Mouse (Mus musculus): ENCODE data around the gene Gm12830.

The Gm12830 gene

GRCm38 (mm10) chr4:114821567-114822192, at the start of gene Gm12830:
Gene Gm12830 (plus strand): TSS chr4:114821722.
- DNase-seq (ENCODE audit: low read depth, low spot score): peak; percentile 68

GRCm38 (mm10) chr4:114773316-114773715, 48.2 kb upstream of the Gm12830 start:
- no peak for DNase-seq (ENCODE audit: low read depth, low spot score)

GRCm38 (mm10) chr4:114777625-114778202, 43.8 kb upstream of the Gm12830 start:
- DNase-seq (ENCODE audit: low read depth, low spot score): no peak

GRCm38 (mm10) chr4:114778716-114779474, 42.6 kb upstream of the Gm12830 start:
- no peak for DNase-seq (ENCODE audit: low read depth, low spot score)

- no peak for DNase-seq (ENCODE audit: low read depth, low spot score)
These were observed 42.1 kb upstream of the Gm12830 start for GRCm38 (mm10) chr4:114779475-114779757.

- no peak for DNase-seq (ENCODE audit: low read depth, low spot score)
These were observed 41.6 kb upstream of the Gm12830 start for GRCm38 (mm10) chr4:114779758-114780546.

GRCm38 (mm10) chr4:114782851-114783250, 38.7 kb upstream of the Gm12830 start:
- no peak for DNase-seq (ENCODE audit: low read depth, low spot score)

GRCm38 (mm10) chr4:114784735-114785134, 36.8 kb upstream of the Gm12830 start:
- no peak for DNase-seq (ENCODE audit: low read depth, low spot score)

GRCm38 (mm10) chr4:114788856-114789255, 32.7 kb upstream of the Gm12830 start:
- no peak for DNase-seq (ENCODE audit: low read depth, low spot score)

GRCm38 (mm10) chr4:114791650-114792049, 29.9 kb upstream of the Gm12830 start:
- no peak for DNase-seq (ENCODE audit: low read depth, low spot score)

GRCm38 (mm10) chr4:114793836-114794235, 27.7 kb upstream of the Gm12830 start:
- peak; percentile 48 for DNase-seq (ENCODE audit: low read depth, low spot score)

GRCm38 (mm10) chr4:114797254-114797914, 24.1 kb upstream of the Gm12830 start:
- no peak for DNase-seq (ENCODE audit: low read depth, low spot score)

GRCm38 (mm10) chr4:114798041-114798624, 23.4 kb upstream of the Gm12830 start:
- DNase-seq (ENCODE audit: low read depth, low spot score): no peak

GRCm38 (mm10) chr4:114804096-114804495, 17.4 kb upstream of the Gm12830 start:
- no peak for DNase-seq (ENCODE audit: low read depth, low spot score)

GRCm38 (mm10) chr4:114818963-114819702, 2.4 kb upstream of the Gm12830 start:
- DNase-seq (ENCODE audit: low read depth, low spot score): no peak

GRCm38 (mm10) chr4:114834770-114835581, 13.5 kb downstream of the Gm12830 start:
- DNase-seq (ENCODE audit: low read depth, low spot score): no peak

- no peak for DNase-seq (ENCODE audit: low read depth, low spot score)
These were observed 19.9 kb downstream of the Gm12830 start for GRCm38 (mm10) chr4:114841336-114841920.

- no peak for DNase-seq (ENCODE audit: low read depth, low spot score)
These were observed 20.9 kb downstream of the Gm12830 start for GRCm38 (mm10) chr4:114842376-114842960.
